Mouse (Mus musculus): ENCODE results near the gene Lin28b.
"Not testable (repeated sequence)": the region's sequence is repeated elsewhere in the genome, so short reads cannot be mapped to it uniquely, and the experiment has no call there.

The Lin28b gene

DNA sequence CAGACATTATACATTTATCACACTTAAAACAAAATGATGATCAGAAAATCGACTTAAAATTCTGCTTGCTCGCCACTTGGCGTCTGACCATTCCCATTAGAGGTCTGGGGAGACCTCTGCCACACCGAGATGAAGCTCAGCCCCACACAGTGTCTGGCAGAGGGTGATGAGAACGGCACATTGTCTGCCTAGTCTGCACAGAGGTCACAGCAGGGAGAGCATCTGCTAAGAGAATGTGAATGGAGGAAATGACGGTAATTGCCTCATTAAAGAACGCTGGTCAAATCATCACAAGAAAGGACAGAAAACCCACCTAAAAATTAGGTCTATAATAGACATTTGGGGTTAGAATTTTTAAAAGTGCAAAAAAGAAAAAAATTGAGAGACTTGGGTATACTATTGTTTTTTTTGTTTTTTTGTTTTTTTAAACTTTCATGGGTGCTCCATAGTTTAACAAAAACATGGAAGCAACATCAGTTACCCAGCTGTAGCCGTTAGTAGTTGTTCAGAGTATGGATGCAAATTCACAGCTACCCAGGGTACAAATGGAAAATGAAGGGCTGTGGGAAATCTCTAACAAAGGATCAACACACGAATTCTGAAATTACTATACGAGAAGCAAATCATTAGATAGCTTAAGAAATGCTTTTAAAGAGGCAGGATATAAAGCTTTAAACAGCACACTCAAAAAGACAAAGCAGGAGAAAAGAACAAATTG is 75.4 kb downstream of the Lin28b start:
- no peak for DNase-seq

DNA sequence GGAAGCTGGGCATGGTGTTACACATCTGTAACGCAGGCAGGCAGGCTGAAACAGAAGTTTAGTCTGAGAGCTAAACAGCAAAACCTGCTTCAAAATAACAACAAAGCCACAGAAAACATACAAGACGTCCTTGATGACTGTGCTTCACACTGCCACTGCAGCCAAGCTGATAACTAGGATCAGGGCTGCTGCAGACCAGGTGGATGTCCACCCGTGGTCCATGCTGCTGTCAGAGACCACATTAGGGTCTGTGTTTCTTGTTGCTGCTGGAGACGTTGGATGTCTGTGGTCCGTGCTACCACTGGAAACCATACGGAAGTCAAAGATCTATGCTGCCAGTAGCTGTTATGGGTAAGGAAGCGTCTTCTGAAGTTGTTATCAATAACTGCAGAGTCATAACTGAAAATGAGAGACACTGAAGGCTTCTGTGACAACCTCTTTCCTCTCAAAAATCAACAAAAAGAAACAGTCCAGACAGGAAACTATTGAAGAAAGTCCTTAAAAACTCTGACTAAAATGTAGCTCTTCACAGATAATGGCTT is 86.4 kb downstream of the Lin28b start:
- no peak for DNase-seq

DNA sequence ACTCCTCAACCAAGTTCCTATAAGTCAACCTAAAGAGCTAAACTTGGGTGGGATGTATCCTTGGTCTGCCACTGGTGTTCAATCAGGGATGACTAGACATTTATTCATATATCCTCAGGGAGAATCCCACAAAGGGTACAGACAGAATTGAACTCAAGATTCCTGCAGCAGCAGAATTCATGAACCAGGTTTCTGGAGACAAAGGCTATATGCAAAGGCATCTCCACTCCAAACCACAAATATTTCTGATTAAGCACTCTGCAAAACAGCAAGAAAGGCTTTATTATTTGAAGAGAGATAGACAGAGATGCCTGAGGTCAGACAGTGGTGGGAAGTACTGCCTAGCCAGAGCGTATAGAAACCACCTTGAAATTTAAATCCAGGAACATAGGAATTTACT is 88.0 kb downstream of the Lin28b start:
- no peak for DNase-seq

DNA sequence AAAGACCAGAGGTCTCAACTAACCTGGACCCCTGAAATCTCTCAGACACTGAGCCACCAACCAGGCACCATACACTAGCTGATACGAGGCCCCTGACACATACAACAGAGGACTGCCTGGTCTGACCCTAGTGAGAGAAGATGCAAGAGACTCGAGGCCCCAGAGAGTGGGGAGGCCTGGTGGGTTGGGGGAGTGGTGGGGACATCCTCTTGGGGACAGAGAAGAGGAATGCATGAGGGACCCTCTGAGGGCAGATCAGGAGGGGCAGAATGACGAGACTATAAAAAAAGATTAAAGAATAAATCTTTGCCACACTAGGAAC is 103.6 kb downstream of the Lin28b start:
- no peak for DNase-seq

DNA sequence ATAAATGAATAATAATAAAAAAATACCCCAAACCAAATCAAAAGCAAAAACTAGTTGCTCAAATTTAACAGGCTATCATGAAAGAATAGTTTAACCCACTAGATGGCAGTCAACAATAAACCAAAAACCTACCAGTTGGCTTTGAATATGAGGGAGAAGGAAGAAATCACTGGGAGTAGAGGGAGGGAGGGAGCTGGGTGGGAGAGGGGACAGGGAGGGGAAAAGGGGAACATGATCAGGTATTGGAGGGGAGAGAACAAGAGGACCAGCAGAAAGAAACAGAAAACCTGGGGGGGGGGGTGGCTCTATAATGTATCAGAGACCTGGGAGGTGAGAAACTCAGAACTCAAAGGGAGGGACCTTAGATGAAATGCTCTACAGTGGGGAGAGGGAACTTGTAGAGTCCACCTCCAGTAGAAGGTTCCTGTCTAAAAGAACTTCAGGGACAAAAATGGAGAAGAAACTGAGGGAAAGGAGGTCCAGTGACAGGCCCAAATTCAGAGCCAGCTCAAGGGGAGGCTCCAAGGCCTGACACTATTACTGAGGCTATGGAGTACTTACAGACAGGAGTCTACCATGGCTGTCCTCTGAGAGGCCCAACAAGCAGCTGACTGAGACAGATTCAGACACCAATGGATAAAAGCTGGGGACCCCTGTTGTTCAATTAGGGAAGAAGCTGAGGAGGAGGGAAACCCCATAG is 104.1 kb downstream of the Lin28b start:
- no peak for DNase-seq

DNA sequence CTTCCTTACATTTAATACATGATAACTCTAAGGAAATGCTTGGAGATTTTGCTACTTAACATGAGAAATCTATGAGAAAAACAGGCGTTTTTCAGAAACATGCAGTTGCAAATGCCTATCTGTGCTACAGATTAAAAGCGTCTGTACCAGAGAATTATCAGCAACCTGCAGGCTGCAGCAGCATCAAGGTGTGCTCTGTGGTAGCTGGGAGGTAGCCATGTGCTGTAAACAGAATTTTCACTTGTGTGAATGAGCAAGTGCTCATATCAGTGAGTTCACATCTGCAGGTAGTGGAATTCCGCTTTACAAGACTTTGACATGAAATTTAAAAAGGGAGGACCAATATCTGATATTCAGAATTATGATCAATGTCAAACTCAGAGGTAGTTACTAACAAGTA is 107.9 kb downstream of the Lin28b start:
- DNase-seq = no peak

DNA sequence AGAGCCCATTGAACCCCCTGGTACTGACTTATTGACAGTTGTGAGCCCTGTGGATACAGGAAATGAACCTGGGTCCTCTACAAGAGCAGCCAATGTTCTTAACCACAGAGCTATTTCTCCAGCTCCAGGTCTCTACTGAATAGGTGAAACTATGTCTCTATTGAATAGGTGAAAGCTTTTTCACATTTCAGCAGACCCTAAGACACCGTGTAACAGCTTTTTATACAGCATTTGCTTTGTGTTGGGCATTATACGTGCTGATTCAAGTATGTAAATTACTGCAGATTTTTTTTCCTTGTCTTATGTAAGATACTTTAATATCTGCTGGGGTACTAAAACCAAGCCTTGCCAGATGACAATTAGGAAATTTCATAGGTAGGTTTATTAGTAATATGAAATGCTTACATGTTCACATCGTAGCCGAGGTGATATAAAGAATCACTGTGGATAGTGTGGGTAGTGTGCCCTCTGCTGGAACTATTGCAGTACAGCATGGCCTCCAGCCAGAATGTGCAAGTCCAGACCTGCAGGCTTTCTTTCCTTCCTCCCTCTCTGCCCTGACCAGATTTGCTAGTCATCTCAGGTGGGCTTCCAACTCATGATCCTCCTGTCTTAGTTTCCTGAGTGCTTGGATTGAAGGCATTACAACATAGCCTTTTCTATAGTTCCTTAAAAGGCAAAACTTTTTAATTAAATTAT is 113.1 kb downstream of the Lin28b start:
- DNase-seq = peak; percentile 43 to 68

DNA sequence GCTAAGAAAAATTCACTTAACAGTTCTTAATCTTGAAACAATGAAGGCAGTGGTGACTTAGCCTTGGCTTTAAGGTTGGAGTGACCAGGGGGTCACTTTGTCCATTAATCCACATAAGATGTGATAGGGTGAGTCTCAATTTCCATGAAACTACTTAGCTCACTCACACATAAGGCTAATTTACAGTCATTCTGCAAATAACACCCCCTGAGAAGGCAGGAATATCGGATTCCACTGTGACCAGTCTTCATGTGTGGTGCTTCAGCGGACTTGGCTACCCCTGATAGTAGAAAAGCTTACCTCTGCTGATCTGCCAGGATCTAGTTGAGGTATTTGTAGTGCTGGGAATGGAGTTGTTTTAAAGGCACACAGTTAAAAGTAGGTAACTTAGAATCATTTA is 115.7 kb downstream of the Lin28b start:
- DNase-seq = no peak

DNA sequence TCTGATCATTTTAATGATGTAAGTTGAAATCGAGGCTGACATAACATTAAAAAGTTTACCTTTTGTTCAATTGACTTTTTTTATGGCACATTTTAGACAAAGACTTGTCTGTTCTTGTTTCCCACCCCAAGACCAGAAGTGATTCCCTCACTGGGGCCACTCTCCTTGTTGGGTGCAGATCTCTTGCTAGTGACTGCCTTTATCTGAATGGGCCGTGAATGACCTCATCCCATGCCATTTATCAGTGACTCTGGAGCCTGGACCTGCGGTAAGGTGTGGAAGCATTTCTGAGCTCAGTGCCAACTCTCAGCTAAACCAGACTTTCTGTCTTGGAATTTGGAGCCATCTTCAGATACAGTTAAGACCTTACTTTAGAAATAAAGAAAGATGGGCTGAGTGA is 116.6 kb downstream of the Lin28b start:
- no peak for DNase-seq

DNA sequence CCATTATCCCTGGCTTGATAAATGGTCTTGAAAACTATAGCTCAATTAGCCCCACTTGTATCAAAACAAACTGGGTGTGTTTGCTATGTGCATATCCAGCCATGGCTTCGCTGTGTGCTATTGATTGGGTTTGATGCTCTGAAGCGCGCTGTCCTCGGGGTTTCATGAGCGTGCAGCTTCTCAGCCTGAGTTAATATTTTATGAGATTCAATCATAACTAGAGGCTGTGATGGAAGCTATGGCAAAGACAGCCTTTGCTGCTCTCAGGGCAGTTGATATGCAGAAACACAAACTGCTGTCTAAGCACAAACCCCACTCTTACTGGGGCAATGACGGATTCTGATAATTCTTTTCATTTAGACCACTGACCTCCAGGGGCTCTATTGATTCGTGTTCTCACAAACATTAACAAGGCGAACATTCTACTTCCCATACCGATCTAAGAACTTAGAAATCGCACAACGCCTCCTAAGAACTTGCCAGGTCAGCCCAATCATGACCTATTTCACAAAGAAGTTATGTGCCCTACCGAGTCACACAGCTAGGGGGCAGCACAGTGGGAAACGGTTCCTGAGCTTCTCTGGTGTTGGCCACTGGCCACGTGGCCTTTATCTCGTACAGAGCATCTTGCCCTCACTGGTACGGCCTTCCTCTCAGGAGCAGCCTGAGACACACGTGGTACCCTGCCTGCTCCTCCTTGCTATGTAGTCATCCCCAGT is 119.0 kb downstream of the Lin28b start:
- no peak for DNase-seq

DNA sequence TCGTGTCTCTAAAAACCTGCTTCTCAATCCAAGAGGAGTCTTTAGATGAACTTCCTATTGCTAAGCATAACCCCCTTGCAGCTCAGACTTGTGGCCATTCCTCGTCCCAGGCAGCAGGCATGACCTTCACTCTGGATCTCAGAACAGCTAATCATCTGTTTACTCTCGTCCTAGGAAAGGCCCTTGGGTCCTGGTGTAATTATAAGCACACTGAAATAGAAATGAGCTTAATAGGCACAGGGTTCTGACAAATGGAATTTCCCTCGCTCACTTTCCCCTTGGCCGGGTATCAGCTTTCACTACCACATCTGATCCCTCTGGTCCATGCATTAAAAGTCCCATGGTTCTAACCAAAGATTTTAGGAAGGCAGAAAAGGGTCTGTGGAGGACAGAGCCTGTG is 122.8 kb downstream of the Lin28b start:
- DNase-seq = no peak

DNA sequence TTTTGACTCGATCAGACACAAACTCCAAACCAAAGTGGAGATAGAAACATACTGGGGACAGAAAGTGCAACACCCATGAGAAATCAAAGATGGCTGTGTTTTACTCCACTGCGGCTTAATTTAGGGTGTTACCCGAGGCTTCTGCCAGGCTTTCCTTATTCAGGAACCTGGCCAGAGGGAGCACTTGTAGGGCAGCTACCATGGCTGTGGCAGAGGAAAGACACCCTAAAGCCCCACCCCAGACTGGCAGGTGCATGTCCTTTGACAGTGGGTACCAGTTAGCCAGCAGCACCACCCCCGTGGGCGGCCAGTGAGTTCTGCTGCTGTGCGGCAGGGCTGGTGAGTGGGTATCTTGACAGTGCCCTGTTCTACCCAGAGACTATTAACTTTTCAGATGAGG is 130.1 kb downstream of the Lin28b start:
- no peak for DNase-seq

DNA sequence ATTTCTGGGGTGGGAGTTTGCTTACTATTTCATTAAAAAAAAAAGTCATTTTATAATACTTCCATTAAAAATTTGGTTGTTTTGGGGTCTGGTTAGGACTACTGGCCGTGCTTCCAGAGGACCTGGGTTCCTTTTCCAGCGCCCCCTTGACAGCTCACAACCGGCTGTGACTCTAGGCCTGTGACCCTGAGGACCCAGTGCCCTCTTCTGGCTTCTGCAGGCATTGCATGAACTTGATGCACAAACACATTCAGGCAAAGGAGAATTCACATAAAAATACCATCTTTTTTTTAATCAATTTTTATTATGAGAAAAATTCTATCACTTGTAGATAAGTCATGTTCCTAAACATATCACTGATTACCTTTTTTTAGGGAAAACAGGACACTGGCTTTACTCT is 138.1 kb downstream of the Lin28b start:
- not testable (repeated sequence) for DNase-seq

DNA sequence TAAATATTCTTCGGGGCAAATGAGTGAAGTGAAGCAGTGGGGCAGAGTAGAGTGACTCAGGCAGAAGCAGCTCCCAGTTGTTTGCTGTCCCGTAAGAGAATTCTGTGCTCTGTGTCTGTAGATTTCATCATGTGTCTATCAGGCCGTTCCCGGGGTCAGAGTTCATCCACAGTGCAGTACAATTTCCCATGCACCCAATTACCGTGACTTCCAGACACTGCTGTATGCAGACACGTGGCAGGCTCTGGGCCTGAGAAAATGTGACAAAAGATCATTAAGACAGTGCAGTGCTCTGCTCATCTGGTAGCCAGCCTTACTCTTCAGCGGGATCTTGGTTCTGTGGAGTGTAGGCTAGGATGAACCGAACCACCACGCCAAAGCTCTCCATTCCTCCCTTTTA is 141.0 kb downstream of the Lin28b start:
- no peak for DNase-seq

DNA sequence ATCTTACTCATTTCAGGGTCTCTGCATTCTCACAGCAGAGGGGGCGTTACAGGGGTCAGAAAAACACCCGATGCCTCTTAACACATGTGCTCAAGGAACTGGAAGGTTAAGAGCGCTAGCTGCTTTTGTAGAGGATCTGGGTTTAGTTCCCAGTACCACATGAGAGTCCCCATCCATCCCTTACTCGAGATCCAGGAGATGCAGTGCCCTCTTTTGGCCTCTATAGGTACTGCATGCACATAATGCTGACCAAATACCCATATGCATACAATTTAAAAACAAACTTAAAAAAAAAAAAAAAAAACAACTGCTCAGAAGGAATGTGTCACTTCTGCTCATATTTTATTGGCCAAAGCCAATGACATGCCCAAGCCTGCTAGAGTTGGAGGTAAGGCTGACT is 141.8 kb downstream of the Lin28b start:
- no peak for DNase-seq

DNA sequence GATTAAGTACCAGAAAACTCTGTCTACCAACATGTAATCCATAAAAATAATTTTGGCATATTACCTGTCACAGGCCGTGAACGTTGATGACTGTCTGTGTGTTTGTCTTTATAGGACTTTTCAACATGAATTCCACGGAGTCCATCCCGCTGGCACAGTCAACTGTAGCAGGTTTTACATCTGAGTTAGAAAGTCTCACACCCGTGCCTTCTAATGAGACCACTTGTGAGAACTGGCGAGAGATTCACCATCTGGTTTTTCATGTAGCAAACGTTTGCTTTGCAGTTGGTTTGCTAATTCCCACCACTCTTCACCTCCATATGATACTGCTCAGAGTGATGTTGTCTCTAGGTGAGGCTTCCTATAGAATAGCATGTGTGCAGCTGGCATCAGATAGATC is 147.1 kb downstream of the Lin28b start:
- DNase-seq = no peak

DNA sequence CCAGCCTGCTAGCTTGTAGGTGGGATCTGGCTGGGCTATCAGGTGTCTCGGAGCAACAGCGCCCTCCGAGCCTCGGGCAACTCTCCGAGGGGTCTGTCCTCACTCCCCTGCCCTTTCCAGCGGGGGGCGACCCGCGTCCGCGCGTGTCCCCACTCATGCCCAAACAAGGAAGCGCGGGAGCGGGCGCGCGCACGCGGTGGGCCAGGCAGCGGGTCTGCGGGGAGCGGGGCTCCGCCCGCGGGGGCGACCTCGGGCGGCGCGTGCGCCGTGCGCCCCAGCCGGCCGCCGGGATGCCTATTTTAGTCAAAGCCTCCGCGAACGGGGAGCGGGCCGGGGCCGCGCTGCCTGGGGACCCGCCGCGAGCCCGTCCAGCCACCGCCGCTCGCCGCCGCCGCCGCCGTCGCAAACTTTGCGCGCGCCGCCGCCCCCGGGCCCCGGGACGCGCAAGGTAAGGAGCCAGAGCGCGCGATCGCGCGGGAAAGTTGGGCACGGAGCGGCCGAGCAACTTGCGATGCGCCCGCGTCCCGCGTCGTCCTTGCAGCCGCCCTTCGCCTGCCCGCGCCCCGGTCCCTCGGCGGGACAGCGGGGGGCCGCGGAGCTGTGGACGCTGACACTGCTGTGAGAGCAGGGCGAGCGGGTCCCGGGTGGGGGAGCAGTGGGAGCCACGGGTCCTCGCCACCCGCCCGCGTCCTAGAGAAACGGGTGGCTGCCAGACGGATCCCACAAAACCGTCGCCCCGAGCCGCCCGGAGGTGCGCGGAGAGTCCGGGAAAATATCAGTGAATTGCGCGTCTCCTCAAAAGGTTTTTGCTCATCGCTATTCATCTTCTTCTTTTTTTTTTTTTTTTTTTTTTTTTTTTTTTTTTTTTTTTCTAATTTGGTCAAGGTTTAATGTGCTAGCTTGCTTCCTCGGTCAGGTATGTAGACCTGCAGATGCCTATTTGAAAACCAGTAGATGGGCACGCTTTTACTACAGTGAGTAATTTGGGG is 150.5 kb downstream of the Lin28b start, which contains the start of gene Bves:
Gene Bves (plus strand): TSS at position 339 of the 989 bp plus-strand sequence.
- DNase-seq = peak; percentile 13 to 56

DNA sequence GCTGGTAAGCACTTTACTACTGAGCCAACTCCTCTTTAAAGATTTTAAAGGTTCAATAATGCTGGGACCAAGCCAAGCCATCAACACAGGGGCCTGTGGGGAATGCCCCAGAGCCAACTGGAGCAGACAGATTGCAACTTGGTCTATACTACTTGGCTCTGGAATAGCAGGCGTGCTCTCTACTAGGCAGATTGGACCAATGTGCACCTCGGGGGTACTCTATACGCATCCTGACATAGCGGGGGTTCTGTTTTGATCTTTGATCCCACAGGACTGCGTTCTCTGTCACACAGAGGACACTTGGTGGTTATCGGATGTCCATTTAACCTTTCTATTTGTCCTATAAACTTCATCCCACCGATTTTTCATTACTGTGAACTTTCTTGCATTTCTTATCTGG is 151.3 kb downstream of the Lin28b start:
- DNase-seq = no peak

DNA sequence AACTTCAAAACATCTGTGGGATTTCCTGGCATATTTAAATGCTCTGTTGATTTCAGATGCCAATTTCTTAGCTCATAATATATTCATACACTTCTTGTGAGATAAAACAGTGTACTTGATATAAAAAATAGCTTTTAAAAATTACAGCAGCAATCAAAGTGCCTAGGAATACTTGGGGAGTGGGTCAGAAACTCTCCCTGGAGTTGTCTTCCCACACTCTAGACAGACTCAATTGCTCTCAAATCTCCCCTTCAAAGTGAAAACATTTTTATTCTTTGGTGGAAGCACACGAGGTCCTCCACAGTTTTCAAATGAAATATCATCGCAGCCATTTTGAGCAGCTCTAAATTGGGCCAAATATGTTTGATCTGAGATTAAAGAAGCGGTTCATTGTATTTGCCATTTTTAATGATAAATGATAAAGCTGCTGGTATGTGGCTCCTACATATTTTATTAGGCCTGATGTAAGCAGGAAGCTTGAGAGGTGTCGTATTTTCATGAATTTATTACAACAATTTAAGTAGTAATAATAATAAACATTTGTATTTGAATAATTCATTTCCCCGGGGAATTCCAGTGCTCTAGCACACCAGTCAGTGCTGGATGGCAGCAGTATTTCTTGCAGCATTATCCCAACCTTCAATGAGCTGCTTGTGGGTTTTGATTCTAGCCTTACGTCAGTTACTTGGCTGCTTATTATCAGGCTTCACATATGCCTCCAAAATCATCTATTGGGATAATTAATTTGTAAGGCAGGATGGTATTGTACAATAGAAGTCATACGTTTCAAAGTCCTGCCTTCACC is 157.8 kb downstream of the Lin28b start:
- DNase-seq = no peak
